Mouse (Mus musculus) kidney, adult 18-20 months (tissue): ENCODE data around the gene Slain2.
"Not testable (repeated sequence)": the region's sequence is repeated elsewhere in the genome, so short reads cannot be mapped to it uniquely, and the experiment has no call there.

Experiments
- DNase-seq: peaks from one replicate; pipeline ENCODE4 v3.0.0; 2021

Gene Slain2

GRCm38 (mm10) chr5:72957281-72957680 is 43.2 kb downstream of the Slain2 start:
- no peak for DNase-seq

DNA sequence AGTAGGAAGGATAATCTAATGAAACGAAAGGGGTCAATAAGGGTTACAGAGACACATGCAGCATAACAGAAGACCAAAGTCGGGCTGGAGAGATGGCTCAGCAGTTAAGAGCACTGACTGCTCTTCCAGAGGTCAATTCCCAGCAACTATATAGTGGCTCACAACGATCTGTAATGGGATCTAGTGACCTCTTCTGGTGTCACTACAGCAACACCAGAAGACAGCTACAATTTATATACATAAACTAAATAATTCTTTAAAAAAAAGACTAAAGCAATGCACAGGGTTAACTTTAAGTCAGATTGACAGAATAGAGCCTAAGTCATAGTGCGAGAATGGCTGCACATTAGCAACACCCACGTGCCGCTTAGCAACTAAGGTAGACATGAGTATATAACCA is 46.0 kb downstream of the Slain2 start:
- no peak for DNase-seq

DNA sequence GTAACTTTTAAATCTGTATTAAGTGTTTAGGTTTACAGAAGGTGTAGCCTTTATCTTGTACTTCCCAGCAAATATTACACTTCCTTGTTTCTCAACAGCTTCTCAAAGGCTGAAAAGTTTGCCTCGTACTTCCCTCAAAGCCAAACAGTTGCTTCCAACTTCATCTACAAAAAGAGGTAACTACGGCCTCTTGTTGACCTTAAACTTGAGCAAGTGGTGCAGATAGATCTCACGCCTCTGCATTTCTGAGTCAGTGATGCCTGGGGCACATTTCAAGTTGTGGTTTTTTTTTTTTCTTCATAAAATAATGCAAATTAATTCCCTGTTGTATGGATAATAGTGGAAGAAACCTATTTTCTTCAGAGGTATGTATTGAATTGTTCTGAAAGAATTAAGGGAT is 51.6 kb downstream of the Slain2 start:
- no peak for DNase-seq

DNA sequence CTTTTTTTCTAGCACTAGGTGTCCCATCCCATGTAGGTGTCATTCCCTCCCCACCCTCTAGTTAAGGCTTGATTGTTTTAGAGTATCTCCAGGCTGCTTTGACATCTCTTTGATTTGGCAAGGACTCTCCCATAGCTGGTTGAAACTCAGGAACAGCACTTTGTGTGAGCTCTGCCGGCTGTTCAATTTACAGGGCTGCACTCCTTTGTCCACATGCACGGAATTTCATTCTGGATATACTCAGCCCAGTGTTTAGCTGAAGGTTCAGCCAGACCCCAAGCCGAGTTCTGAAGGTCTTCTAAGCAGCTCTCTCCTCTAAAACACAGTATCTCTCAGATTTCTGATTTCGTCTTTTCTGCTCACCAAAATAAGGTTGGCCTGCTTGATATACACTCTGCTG is 58.3 kb downstream of the Slain2 start:
- DNase-seq = no peak

DNA sequence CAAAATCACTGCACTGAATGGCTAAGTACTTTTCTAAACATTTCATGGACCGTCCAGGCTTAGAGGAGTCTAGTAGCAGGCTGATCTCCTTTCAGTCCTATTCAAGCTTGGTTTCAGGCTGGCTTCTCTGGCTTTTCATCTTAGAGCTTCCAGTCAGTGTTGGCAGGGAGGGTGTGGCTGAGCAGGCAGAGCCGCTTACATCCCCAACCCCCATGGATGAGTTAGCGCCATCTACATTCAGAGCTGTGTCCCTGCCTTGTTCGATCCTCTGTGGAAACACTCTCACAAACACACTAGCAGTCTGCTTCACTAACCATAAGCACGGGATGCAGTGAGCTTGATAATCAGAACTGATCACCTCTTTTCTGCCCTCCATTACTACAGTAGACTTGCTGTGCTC is 58.8 kb downstream of the Slain2 start:
- DNase-seq = no peak

GRCm38 (mm10) chr5:72974602-72975001 is 60.5 kb downstream of the Slain2 start, which contains the start of gene Gm10135:
Gm10135 (minus strand) TSS chr5:72974702.
- DNase-seq = no peak

DNA sequence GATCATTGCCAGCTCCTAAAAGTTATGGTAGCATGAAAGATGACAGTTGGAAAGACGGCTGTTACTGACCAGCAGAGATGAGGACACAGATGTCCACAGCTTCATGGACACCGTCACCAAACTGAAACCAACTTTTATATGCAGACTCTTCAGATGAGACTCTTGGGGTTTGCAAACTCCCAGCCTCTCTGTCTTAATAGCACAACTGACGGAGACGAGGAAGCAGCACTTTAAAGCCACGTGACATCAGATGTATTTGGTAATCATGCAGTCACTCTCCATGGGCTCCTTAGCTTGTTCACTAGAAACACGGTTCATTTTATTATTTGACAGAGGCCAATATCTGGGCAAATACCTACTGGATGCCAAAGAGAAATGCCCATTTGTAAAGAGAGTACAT is 61.9 kb downstream of the Slain2 start:
- DNase-seq = no peak

GRCm38 (mm10) chr5:72976539-72976938 is 62.4 kb downstream of the Slain2 start:
- no peak for DNase-seq

DNA sequence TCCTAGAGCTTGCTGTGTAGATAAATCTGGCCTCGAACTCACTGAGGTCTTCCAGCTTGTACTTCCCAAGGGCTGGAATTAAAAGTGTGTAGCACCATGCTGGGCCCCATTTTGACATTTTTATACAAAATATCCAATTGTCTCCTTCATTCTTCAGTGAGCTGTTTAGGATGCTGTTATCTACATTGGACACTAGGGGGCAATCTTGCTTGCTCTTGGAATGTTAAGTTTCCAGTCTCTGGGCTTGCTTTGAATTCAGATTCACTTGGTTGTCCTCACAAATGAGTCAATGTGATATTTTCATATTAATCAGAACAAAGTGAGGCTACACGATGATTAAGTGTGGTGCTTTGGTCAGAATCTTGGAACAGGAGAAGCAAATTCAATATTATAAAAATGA is 70.0 kb downstream of the Slain2 start:
- DNase-seq = no peak

- DNase-seq = no peak
These were observed 73.7 kb downstream of the Slain2 start for GRCm38 (mm10) chr5:72987786-72988185.

DNA sequence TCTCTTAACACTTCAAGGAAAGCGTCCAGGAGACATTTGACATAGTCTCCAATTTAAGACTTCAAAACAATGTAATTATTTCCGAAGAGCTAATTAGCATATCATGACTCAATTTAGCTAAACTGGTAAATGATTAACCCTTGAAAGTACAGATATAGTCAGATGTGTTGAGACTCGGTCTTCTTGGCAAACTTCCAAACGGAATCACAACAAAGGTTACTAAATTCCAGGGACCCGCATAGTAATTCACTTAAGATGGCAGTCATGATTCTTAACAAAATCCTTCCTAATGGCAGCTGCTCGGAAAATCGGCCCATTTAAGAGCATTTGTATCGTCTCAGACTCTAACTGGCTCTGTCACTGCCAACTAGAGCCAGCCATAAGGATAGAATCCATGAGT is 75.7 kb downstream of the Slain2 start:
- no peak for DNase-seq

- no peak for DNase-seq
These were observed 78.4 kb downstream of the Slain2 start for GRCm38 (mm10) chr5:72992474-72992873.

- DNase-seq = no peak
These were observed 80.3 kb downstream of the Slain2 start for GRCm38 (mm10) chr5:72994424-72994823.

- no peak for DNase-seq
These were observed 80.8 kb downstream of the Slain2 start for GRCm38 (mm10) chr5:72994928-72995327.

- no peak for DNase-seq
These were observed 81.3 kb downstream of the Slain2 start for GRCm38 (mm10) chr5:72995379-72995778.

GRCm38 (mm10) chr5:72998546-72998945 is 84.4 kb downstream of the Slain2 start:
- not testable (repeated sequence) for DNase-seq

- DNase-seq = no peak
These were observed 89.9 kb downstream of the Slain2 start for GRCm38 (mm10) chr5:73004046-73004445.

- DNase-seq = peak; percentile 33
These were observed 92.9 kb downstream of the Slain2 start, which contains the start of gene Slc10a4 for GRCm38 (mm10) chr5:73006784-73007581. Slc10a4 (plus strand) TSS chr5:73006883.

DNA sequence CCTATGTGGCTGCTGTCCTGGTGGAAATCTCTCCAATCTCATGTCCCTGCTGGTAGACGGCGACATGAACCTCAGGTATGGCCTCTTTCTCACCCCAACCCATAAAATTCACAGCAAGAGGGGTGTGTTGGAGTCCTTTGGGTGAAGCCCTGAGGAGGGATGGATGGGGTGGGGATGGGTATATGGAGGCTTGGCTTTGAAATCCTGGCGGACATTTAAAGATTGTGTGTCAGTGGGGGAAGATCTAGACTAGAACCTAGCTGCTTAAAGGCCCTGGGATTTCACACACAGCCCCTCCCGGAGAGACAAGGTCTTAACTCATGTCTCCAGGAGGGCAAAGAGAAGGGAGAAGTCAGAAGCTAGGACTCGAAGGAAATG is 93.5 kb downstream of the Slain2 start:
- no peak for DNase-seq

GRCm38 (mm10) chr5:73008230-73008629 is 94.1 kb downstream of the Slain2 start:
- peak; percentile 27 for DNase-seq

DNA sequence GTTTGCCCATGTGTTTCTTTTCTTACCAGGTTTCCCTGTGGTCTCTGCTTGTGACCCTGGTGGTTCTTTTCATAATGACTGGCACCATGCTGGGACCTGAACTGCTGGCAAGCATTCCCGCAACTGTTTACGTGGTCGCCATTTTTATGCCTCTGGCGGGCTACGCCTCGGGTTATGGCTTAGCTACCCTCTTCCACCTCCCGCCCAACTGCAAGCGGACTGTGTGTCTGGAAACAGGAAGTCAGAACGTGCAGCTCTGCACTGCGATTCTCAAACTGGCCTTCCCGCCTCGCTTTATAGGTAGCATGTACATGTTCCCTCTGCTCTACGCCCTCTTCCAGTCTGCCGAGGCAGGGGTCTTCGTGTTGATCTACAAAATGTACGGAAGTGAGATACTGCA is 97.7 kb downstream of the Slain2 start:
- not testable (repeated sequence) for DNase-seq

DNA sequence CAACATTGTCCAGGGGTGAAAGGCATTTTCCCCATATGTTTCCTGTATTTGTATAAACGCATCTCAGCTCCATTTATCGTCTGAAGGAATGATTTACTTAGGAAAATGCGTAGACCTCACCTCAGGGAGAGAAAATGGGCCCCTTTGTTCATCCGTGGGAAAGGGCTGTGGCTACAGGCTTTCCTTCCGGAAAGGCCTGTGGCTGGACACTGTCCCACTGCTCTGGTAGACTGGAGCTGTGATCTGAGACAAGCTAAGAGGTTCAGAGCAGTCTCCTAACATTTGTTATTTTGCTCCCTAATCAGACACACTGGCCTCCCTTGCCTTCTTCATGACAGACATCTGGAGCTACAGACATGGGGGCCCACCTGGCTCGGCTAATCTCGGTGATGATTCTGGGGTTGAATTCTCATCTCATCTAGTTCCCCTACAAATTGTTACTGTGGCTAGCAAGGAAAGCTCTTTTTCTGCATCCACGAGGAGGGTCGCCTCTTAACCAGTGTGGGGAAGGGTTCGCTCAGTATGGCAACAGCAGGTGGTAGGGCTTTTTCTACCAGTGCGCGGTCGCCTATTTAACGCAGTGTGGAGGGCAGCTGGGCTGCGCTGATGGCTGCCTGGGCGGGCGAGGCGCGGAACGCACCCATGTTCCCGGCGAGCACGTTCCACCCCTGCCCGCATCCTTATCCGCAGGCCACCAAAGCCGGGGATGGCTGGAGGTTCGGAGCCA is 98.9 kb downstream of the Slain2 start:
- DNase-seq = not testable (repeated sequence)

DNA sequence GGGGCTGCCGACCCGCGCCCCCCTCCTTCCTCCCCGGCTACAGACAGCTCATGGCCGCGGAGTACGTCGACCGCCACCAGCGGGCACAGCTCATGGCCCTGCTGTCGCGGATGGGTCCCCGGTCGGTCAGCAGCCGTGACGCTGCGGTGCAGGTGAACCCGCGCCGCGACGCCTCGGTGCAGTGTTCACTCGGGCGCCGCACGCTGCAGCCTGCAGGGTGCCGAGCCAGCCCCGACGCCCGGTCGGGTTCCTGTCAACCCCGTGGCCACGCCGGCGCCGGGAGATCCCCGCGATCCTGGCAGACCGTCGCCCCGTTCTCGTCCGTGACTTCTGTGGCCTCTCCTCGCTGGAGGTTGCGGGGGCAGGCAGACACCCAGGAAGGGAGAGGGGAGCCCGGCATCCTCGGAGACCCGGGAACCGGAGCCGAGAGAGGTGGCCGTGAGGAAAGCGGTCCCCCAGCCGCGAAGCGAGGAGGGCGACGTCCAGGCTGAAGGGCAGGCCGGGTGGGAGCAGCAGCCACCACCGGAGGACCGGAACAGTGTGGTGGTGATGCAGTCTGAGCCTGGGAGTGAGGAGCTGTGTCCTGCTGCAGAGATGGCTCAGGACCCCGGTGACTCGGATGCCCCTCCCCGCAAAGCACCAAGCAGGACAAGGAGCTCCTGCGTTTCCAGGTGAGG is 99.6 kb downstream of the Slain2 start:
- not testable (repeated sequence) for DNase-seq

DNA sequence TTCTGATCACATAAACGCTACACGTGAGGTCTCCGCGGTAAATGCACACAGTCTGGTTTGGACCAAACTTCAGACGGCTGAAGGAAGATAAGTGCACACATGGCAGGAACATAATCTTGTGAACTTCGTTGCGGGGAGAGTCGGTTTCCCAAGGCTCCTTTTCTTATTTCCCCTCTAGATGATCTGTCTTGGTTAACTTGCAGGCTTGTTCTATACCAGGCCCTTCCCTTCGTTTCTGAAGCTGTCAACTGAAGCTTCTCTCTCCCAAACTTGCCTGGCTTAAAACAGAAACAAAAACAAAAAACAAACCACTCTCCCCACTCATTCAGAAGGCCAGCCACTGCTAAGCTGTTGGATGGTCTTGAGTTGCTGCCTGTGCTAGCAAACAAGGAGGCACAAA is 100.6 kb downstream of the Slain2 start:
- DNase-seq = no peak
